Mouse (Mus musculus): ENCODE results near the gene Cbx5.

The Cbx5 gene

DNA sequence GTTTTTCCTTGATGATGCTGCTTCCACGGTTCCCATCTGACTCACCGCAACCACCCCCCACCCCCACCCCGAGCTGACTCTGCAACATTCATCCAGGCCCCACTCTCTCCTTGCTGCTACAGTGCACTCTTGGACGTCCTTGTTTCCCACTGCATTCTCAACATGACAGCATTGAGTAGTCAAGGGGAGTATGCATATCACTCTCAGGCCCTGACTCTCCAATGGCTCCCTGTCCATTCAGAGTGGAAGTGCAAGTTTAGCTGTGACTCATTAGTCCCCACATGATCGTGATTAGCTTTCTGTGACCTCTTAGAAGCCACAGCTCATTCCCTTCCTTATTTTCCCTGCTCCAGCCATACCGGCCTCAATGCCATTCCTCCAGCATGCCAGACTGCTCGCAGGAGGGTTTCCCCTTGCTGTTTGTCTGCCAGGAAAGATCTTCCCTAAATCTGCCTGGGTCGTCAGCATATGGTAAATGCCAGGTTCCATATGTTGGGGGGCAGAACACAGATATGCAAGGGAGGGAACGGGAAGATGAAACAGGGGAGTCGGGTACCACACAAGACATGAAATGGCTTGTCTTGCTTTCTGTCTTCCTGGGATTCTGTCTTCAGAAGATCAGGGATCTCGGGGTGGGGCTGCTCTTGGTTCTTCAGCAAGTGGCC, 93.8 kb downstream of the Cbx5 start:
- DNase-seq (ENCODE audit: low read depth, low spot score): no peak

DNA sequence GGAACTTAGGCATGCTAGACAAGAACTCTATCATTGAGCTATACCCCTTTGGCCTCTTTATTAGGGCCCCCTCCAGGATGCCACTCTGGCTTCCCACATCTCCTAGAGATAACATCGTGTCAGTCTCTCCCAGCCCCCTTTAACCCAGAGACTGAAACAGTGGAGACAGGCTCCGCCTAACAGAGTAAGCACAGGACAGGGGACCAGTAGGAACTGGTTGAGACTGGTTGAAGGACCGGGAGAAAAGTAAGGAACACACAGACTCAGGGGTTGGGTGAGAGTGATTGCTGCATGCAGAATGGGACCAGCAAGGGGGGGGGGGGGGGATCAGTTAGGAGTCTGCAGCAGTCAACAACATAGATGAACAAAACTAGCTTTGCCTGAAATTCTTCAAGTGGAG, 95.4 kb downstream of the Cbx5 start:
- no peak for DNase-seq (ENCODE audit: low read depth, low spot score)
